ENCODE assay signal across 8 mouse cellular contexts in the genomic region with DNA sequence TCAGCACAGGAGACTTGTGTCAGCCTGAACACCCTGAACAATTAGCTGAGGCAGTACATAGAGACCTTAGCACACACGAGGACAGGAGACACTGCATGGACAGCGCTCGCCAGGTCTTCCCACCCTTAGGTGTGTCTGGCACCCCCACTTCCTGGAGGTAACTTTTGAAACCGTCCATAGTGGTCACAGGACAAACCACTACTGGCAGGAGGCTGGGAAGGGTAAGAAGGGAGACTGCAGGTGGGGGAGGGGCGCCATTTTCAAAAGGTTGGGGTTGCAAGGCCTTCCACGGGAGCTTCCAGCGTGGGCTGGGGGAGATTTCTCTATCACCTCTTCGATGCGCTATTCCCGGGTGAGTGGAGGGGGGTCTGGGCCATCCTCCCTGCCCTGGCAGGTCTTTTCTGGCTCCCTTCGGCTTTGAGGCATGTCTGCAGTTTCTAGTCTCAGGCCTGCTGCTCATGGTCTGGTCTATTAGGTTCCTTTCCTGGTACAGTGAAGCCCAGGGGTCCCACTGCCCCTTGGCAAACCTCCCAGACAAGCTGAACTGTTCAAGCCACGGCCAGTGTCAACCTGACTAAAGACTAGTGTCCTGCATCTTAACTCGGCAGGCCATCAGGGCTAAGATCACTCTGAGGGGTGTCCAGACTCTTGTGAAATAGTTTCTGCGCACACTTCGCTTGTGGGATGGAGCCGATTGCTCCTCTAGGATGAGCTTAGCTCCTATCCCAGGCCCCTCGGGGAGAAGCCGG. TPM values are rescaled to one million over a fixed set of nuclear protein-coding genes. Genes with fewer than 3 reads are reported as not detected.
DNase-seq lines count a peak whose midpoint lies in the region; ATAC-seq and TF ChIP-seq lines count a peak whose summit lies in the region.
"Had no signal": no experiment of that assay in that cellular context is flagged by ENCODE, and none has a peak within 500 bp of the region (broad histone marks: within the 10 kb centered on the region; RNA-seq: fewer than 3 reads in every experiment).

No protein-coding gene starts in this region.

- H3K4me2 ChIP-seq in heart, embryonic 14.5 days (ENCODE audit: low read length), result peak overlapping the region; percentile 91

- H3K27me3 ChIP-seq in G1E (ENCODE audit: insufficient read depth, low read length), result no peaks in the 10 kb centered on the region
- H3K27me3 ChIP-seq in heart, embryonic 14.5 days (ENCODE audit: control insufficient read depth, insufficient read depth, low read length), result no peaks in the 10 kb centered on the region

- H3K9me3 ChIP-seq in G1E (replicated peaks), result peaks cover 3% of the 10 kb centered on the region
- 0 out of 2 replicates have a peak, but pooled peaks cover 3% of the 10 kb centered on the region for H3K9me3 ChIP-seq in heart, embryonic 14.5 days (ENCODE audit: control insufficient read depth, low read length)

- H3K36me3 ChIP-seq in G1E (replicated peaks), result peaks cover 72% of the 10 kb centered on the region
- H3K36me3 ChIP-seq in heart, embryonic 14.5 days (ENCODE audit: control insufficient read depth, insufficient read depth, low read length), result peaks cover 30% of the 10 kb centered on the region

- peak; percentile 54 for DNase-seq in G1E (ENCODE audit: low spot score)
- DNase-seq in kidney, postnatal 25 days, result peak; percentile 67 to 78
- DNase-seq in naive thymus-derived CD4-positive, alpha-beta T cell, adult 2 months (ENCODE audit: low read depth), result peak; percentile 48
- DNase-seq in left cerebral cortex, adult 18-20 months (ENCODE audit: low spot score in 2 of 2), result no peak

- H3K4me1 ChIP-seq in G1E (ENCODE audit: insufficient read depth, low read depth, low read length), result peaks cover 72% of the 10 kb centered on the region
- H3K4me1 ChIP-seq in heart, embryonic 14.5 days (ENCODE audit: control insufficient read depth in 2 of 2, insufficient read depth in 2 of 2, low read length in 2 of 2), result peaks cover 13 to 19% of the 10 kb centered on the region in 2 experiments

- ATAC-seq in CD4-positive, CD25-positive, alpha-beta regulatory T cell, adult 4 months, result peak; percentile 4
- ATAC-seq in G1E (ENCODE audit: extremely low read depth, insufficient number of reproducible peaks, low FRiP score, poor library complexity, severe bottlenecking), result no peak
- no peak; the same call in 1 of the 2 replicates for ATAC-seq in heart, embryonic 14.5 days (ENCODE audit: insufficient number of reproducible peaks, insufficient read depth, low FRiP score, low read depth)
- no peak for ATAC-seq in frontal cortex, adult (ENCODE audit: low TSS enrichment)

- H3K9ac ChIP-seq in heart, embryonic 14.5 days (ENCODE audit: low read length), result peak overlapping the region; percentile 86

- H3K27ac ChIP-seq in heart, embryonic 14.5 days (replicated peaks in 1 of 2; ENCODE audit: control insufficient read depth in 1 of 2, insufficient read depth in 1 of 2, low read depth in 2 of 2, low read length in 2 of 2), result peak overlapping the region; percentile 56 to 74; a peak in 3 of 4 replicates

- no peak for TF ChIP-seq CTCF in G1E (IDR thresholded peaks at IDR 0.05; ENCODE audit: low read depth, low read length)

- WGBS in heart, embryonic 14.5 days, result 27% methylated on average over 18 of the region's 18 CpGs

- H3K4me3 ChIP-seq in G1E (ENCODE audit: low read depth, low read length), result peak overlapping the region; percentile 78
- peak overlapping the region; percentile 69 to 78 for H3K4me3 ChIP-seq in heart, embryonic 14.5 days (ENCODE audit: control insufficient read depth in 1 of 2, insufficient read depth in 1 of 2, low read depth in 1 of 2, low read length in 2 of 2)

RNA-seq across cellular contexts. Expression of a gene that starts 0.9 kb away (rescaled TPM):
- 100 to 1,000 TPM; 801 to 968 TPM for polyA plus RNA-seq in CD4-positive, CD25-positive, alpha-beta regulatory T cell, adult 4 months (2017; shearing (Covaris generic))
- total RNA-seq in G1E (2014; fragmentation: Nextera tagmentation) (93.6 and 103 TPM in 2 replicates), G1E (2017) (57.2 and 69.2 TPM in 2 replicates)
- 368 and 426 TPM in 2 replicates for polyA plus RNA-seq in G1E (2012)
- 194 and 196 TPM in 2 replicates for polyA plus RNA-seq in heart, embryonic 14.5 days (2014; fragmentation: Nextera tagmentation; extraction: Ambion mirVana)
- 1 to 10 TPM; 7.9 to 8.7 TPM for total RNA-seq in left cerebral cortex, adult 18-20 months (2021)

RNA-seq across cellular contexts. Expression of a gene that starts 10.0 kb away (rescaled TPM):
- under 1 TPM in 1 of 2 experiments, not detected in 1; 0.77 TPM for polyA plus RNA-seq in CD4-positive, CD25-positive, alpha-beta regulatory T cell, adult 4 months (2017; shearing (Covaris generic))
- total RNA-seq in G1E (2014; fragmentation: Nextera tagmentation), result not detected in 2 replicates
- not detected in 2 replicates for total RNA-seq in G1E (2017)
- not detected in 2 replicates for polyA plus RNA-seq in G1E (2012)
- not detected in 2 replicates for polyA plus RNA-seq in heart, embryonic 14.5 days (2014; fragmentation: Nextera tagmentation; extraction: Ambion mirVana)
- not detected for total RNA-seq in left cerebral cortex, adult 18-20 months (2021)
- total RNA-seq: gastrocnemius, postnatal 4 days had no signal

RNA-seq across cellular contexts. Expression of a gene that starts 11.4 kb away (rescaled TPM):
- polyA plus RNA-seq in CD4-positive, CD25-positive, alpha-beta regulatory T cell, adult 4 months (2017; shearing (Covaris generic)), result 10 to 100 TPM; 12.6 to 20.0 TPM
- total RNA-seq in G1E (2014; fragmentation: Nextera tagmentation) (3.1 and 4.5 TPM in 2 replicates), G1E (2017) (33.3 and 38.6 TPM in 2 replicates)
- polyA plus RNA-seq in G1E (2012), result 25.8 and 26.4 TPM in 2 replicates
- 14.4 and 17.9 TPM in 2 replicates for polyA plus RNA-seq in heart, embryonic 14.5 days (2014; fragmentation: Nextera tagmentation; extraction: Ambion mirVana)
- total RNA-seq in left cerebral cortex, adult 18-20 months (2021), result 10 to 100 TPM; 25.3 to 27.4 TPM

RNA-seq across cellular contexts. Expression of a gene that starts 28.7 kb away (rescaled TPM):
- polyA plus RNA-seq in CD4-positive, CD25-positive, alpha-beta regulatory T cell, adult 4 months (2017; shearing (Covaris generic)), result 1 to 10 TPM; 2.6 to 5.2 TPM
- total RNA-seq in G1E (2014; fragmentation: Nextera tagmentation) (not detected in 2 replicates), G1E (2017) (not detected in 2 replicates)
- not detected in 2 replicates for polyA plus RNA-seq in G1E (2012)
- polyA plus RNA-seq in heart, embryonic 14.5 days (2014; fragmentation: Nextera tagmentation; extraction: Ambion mirVana), result 2.6 TPM in 2 replicates
- total RNA-seq in left cerebral cortex, adult 18-20 months (2021), result under 1 TPM; 0.51 to 0.61 TPM

RNA-seq across cellular contexts. Expression of a gene that starts 44.0 kb away (rescaled TPM):
- 10 to 100 TPM; 27.3 to 31.0 TPM for polyA plus RNA-seq in CD4-positive, CD25-positive, alpha-beta regulatory T cell, adult 4 months (2017; shearing (Covaris generic))
- total RNA-seq in G1E (2014; fragmentation: Nextera tagmentation) (28.0 and 45.3 TPM in 2 replicates), G1E (2017) (18.6 and 29.4 TPM in 2 replicates)
- 29.5 and 33.3 TPM in 2 replicates for polyA plus RNA-seq in G1E (2012)
- polyA plus RNA-seq in heart, embryonic 14.5 days (2014; fragmentation: Nextera tagmentation; extraction: Ambion mirVana), result 39.8 and 40.8 TPM in 2 replicates
- total RNA-seq in left cerebral cortex, adult 18-20 months (2021), result 10 to 100 TPM; 37.7 to 50.0 TPM

Comparison
In these comparisons a context has a peak if more than half of its experiments do, and no peak if none do; other contexts are left out.
1. DNase-seq: peak in G1E (single experiment), kidney, postnatal 25 days (2 of 2) and naive thymus-derived CD4-positive, alpha-beta T cell, adult 2 months (single experiment); none in left cerebral cortex, adult 18-20 months (0 of 2).